Mouse (Mus musculus) hindbrain, postnatal 0 days (tissue): ENCODE measurements at regions not wholly inside any gene's neighbourhood (a gene's known extent, or its start where the extent isn't known, plus 50 kb on each side); places are given as distances from the start of the nearest gene placed in this dataset.

Source experiments
- ATAC-seq: fragments of 200-750 bp; cut with Nextera tagmentation; 2 replicates; pipeline ENCODE4 v1.8.0; 2017; ENCODE audit warnings: mild to moderate bottlenecking, moderate TSS enrichment, moderate library complexity
- DNase-seq: peaks from one replicate; pipeline ENCODE4 v3.0.0-alpha.2; 2015; ENCODE audit warnings: low spot score
- H3K27ac ChIP-seq: fragments of 300-500 bp; sonication (generic); 2 replicates; pipeline ENCODE4 v1.5.1; 2014; ENCODE audit warnings: mild to moderate bottlenecking
- H3K27me3 ChIP-seq: fragments of 300-500 bp; sonication (generic); 2 replicates; pipeline ENCODE4 v1.6.1; 2014; ENCODE audit warnings: low read length, mixed read lengths; ENCODE audit not compliant: insufficient read depth
- H3K36me3 ChIP-seq: fragments of 300-500 bp; sonication (generic); 2 replicates; pipeline ENCODE4 v1.6.1; 2014; ENCODE audit warnings: low read length, mixed read lengths; ENCODE audit not compliant: insufficient read depth
- H3K4me1 ChIP-seq: fragments of 300-500 bp; sonication (generic); 2 replicates; pipeline ENCODE4 v1.6.1; 2014; ENCODE audit warnings: antibody characterized with exemption, low read length, mixed read lengths; ENCODE audit not compliant: insufficient read depth
- H3K4me2 ChIP-seq: fragments of 300-500 bp; sonication (generic); 2 replicates; pipeline ENCODE4 v1.6.1; 2014; ENCODE audit warnings: low read depth, mild to moderate bottlenecking, low read length, moderate library complexity, mixed read lengths
- H3K4me3 ChIP-seq: fragments of 300-500 bp; sonication (generic); 2 replicates; pipeline ENCODE4 v1.5.1; 2014; ENCODE audit warnings: low read length
- H3K9ac ChIP-seq: fragments of 300-500 bp; sonication (generic); replicated peaks from 2 replicates; pipeline ENCODE4 v1.6.1; 2014; ENCODE audit warnings: mild to moderate bottlenecking, low read length, moderate library complexity, mixed read lengths
- H3K9me3 ChIP-seq: fragments of 300-500 bp; sonication (generic); 2 replicates; pipeline ENCODE4 v1.6.1; 2016; ENCODE audit warnings: low read length, mixed read lengths
- CTCF ChIP-seq: IDR thresholded peaks from 2 replicates; pipeline ENCODE4 v1.5.1; 2016; ENCODE audit warnings: antibody characterized with exemption, control low read depth, low read depth
- WGBS: fragments of 180-500 bp; shearing (Covaris S2); extraction: QIAGEN DNeasy Blood & Tissue Kit; methylation state at CpG from one replicate; pipeline ENCODE4 v1.1.7; 2014; 5-methylcytosine and 5-hydroxymethylcytosine counted together

DNA sequence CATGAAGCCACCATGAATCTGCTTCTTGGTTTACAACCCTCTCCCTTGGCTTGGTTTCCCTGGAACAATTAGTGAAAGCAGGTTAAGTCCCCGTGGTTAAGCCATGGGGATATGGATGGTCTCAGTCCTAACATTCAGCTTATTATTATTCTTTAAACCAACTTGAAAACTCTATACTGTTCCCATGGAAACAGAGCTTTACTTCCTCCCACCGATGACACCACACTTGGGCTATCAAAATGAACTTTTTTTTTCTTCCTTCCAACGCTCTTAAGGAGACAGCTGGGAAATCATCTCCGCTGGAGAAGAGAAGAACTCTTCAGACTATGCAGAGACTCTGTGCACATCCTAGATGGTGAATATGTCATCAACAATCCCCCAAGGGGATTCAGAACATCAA, 61.4 kb upstream of the Tfpi start:
- DNase-seq (peak; percentile 22), ATAC-seq (peak; percentile 71; the same call in 1 of the 2 replicates)
- Histone ChIP-seq H3K4me3 (no peak overlapping the region), H3K9me3 (no peaks in the 10 kb centered on the region), H3K27ac (no peak overlapping the region), H3K36me3 (no peaks in the 10 kb centered on the region), H3K4me1 (no peaks in the 10 kb centered on the region), H3K27me3 (no peaks in the 10 kb centered on the region), H3K9ac (no peak overlapping the region), H3K4me2 (no peak overlapping the region)
- no peak for TF ChIP-seq CTCF
- 78% methylated on average over 4 of the region's 4 CpGs for WGBS

GRCm38 (mm10) chr2:84531215-84531614, 54.6 kb upstream of the Tfpi start:
- Histone ChIP-seq H3K4me2 (no peak overlapping the region), H3K4me3 (no peak overlapping the region), H3K27me3 (no peaks in the 10 kb centered on the region), H3K4me1 (no peaks in the 10 kb centered on the region), H3K9ac (no peak overlapping the region), H3K9me3 (no peaks in the 10 kb centered on the region), H3K36me3 (no peaks in the 10 kb centered on the region), H3K27ac (no peak overlapping the region)
- ATAC-seq: no peak
- no peak for TF ChIP-seq CTCF
- 79% methylated on average over 3 of the region's 3 CpGs for WGBS
- DNase-seq: no peak

GRCm38 (mm10) chr2:84528847-84529775, 52.5 kb upstream of the Tfpi start:
- 79% methylated on average over 6 of the region's 6 CpGs for WGBS
- Histone ChIP-seq H3K4me1 (no peaks in the 10 kb centered on the region), H3K4me3 (no peak overlapping the region), H3K27me3 (no peaks in the 10 kb centered on the region), H3K9me3 (no peaks in the 10 kb centered on the region), H3K27ac (no peak overlapping the region), H3K4me2 (no peak overlapping the region), H3K36me3 (no peaks in the 10 kb centered on the region), H3K9ac (no peak overlapping the region)
- no peak for TF ChIP-seq CTCF
- DNase-seq (no peak), ATAC-seq (no peak)
